Comparison of ENCODE assay signal across 16 mouse cellular contexts in genomic region chr3:106787972-106788371, GRCm38 (mm10). TPM values are rescaled to one million over a fixed set of nuclear protein-coding genes. Genes with fewer than 3 reads are reported as not detected.
DNase-seq lines count a peak whose midpoint lies in the region; ATAC-seq and TF ChIP-seq lines count a peak whose summit lies in the region.
"Had no signal": no experiment of that assay in that cellular context is flagged by ENCODE, and none has a peak within 500 bp of the region (broad histone marks: within the 10 kb centered on the region; RNA-seq: fewer than 3 reads in every experiment).

No protein-coding gene starts in this region.

- no peaks in the 10 kb centered on the region for H3K9me3 ChIP-seq in forebrain, embryonic 12.5 days
- H3K9me3 ChIP-seq: embryonic facial prominence, embryonic 12.5 days; limb, embryonic 10.5 days; midbrain, embryonic 12.5 days had no signal

- no peak overlapping the region for H3K9ac ChIP-seq in forebrain, embryonic 12.5 days
- H3K9ac ChIP-seq: embryonic facial prominence, embryonic 12.5 days; midbrain, embryonic 12.5 days had no signal

- H3K4me3 ChIP-seq in lung, adult 2 months (replicated peaks; ENCODE audit: extremely low read depth, low read depth, low read length) = peak overlapping the region; percentile 16
- no peak overlapping the region for H3K4me3 ChIP-seq in myocyte
- no peak overlapping the region for H3K4me3 ChIP-seq in forebrain, embryonic 12.5 days (replicated peaks)
- H3K4me3 ChIP-seq: embryonic facial prominence, embryonic 12.5 days; limb, embryonic 10.5 days; midbrain, embryonic 12.5 days had no signal

- no peaks in the 10 kb centered on the region for H3K36me3 ChIP-seq in myocyte (ENCODE audit: control insufficient read depth, insufficient read depth)
- H3K36me3 ChIP-seq in forebrain, embryonic 12.5 days (replicated peaks) = no peaks in the 10 kb centered on the region
- H3K36me3 ChIP-seq: embryonic facial prominence, embryonic 12.5 days; limb, embryonic 10.5 days; midbrain, embryonic 12.5 days had no signal

- no peak for TF ChIP-seq CTCF in lung, adult 2 months (IDR thresholded peaks at IDR 0.05; ENCODE audit: insufficient read depth, low read length)

- no peak for DNase-seq in lung, adult 2 months
- DNase-seq in lung, postnatal 14 days = no peak
- peak; percentile 50 to 60 for DNase-seq in CD8-positive naive resting alpha-beta T cell, adult 2 months (ENCODE audit: low read depth in 2 of 2, low spot score in 2 of 2)
- no peak for DNase-seq in right cerebral cortex, postnatal 14 days
- DNase-seq in layer of hippocampus, postnatal 36 days = no peak
- DNase-seq: adrenal gland, adult 8-10 months; cerebellum, adult 2 months; heart, adult 2 months had no signal

- H3K27me3 ChIP-seq in myocyte (ENCODE audit: control insufficient read depth, insufficient read depth, insufficient read length) = no peaks in the 10 kb centered on the region
- H3K27me3 ChIP-seq in forebrain, embryonic 12.5 days = no peaks in the 10 kb centered on the region
- H3K27me3 ChIP-seq: embryonic facial prominence, embryonic 12.5 days; midbrain, embryonic 12.5 days had no signal

- H3K79me2 ChIP-seq in myocyte (ENCODE audit: control insufficient read depth, insufficient read depth) = no peaks in the 10 kb centered on the region

- TF ChIP-seq POLR2A in lung, adult 2 months (IDR thresholded peaks at IDR 0.05; ENCODE audit: borderline replicate concordance, extremely low read depth, low read depth, low read length) = no peak
- no peak for TF ChIP-seq POLR2A in myocyte (IDR thresholded peaks at IDR 0.05; ENCODE audit: insufficient read length, low read depth)

- H3K27ac ChIP-seq in forebrain, embryonic 12.5 days = no peak overlapping the region
- H3K27ac ChIP-seq: embryonic facial prominence, embryonic 12.5 days; heart, adult 2 months; limb, embryonic 10.5 days; midbrain, embryonic 12.5 days had no signal

- peak; percentile 18 to 47 for ATAC-seq in hematopoietic stem cell, adult 5-6 weeks (replicated peaks in 1 of 2; ENCODE audit: insufficient read depth in 1 of 2, low FRiP score in 2 of 2, low TSS enrichment in 1 of 2, low read depth in 1 of 2, poor library complexity in 2 of 2, severe bottlenecking in 2 of 2)
- no peak for ATAC-seq in forebrain, embryonic 12.5 days (ENCODE audit: low FRiP score)
- ATAC-seq: intestine, postnatal 0 days had no signal

- H3K4me1 ChIP-seq in lung, adult 2 months (ENCODE audit: control insufficient read depth, insufficient read depth, low read length) = no peaks in the 10 kb centered on the region
- no peaks in the 10 kb centered on the region for H3K4me1 ChIP-seq in forebrain, embryonic 12.5 days
- H3K4me1 ChIP-seq: embryonic facial prominence, embryonic 12.5 days; limb, embryonic 10.5 days; midbrain, embryonic 12.5 days had no signal

- peak overlapping the region; percentile 20 for H3K4me2 ChIP-seq in myocyte (ENCODE audit: low read depth)
- H3K4me2 ChIP-seq in forebrain, embryonic 12.5 days = no peak overlapping the region
- H3K4me2 ChIP-seq: embryonic facial prominence, embryonic 12.5 days; midbrain, embryonic 12.5 days had no signal

- no peak overlapping the region for H3ac ChIP-seq in myocyte (ENCODE audit: control insufficient read depth, insufficient read length)

TF ChIP-seq in myocyte, 11 proteins besides CTCF, POLR2A, EP300 and RAD21:
- TF ChIP-seq CEBPB (IDR thresholded peaks at IDR 0.05; ENCODE audit: insufficient read depth, poor library complexity, severe bottlenecking) (peak; percentile 52; the same call in 1 of the 2 replicates), POLR2AphosphoS2 (IDR thresholded peaks at IDR 0.05; ENCODE audit: insufficient read length, low read depth) (no peak), USF1 (IDR thresholded peaks at IDR 0.05; ENCODE audit: low read depth) (peak; percentile 17)

RNA-seq across cellular contexts. Expression of gene Cd53, which starts 2.0 kb away (rescaled TPM):
- polyA plus RNA-seq in lung, adult 2 months (2012; rRNA removed) = 15.4 and 29.2 TPM in 2 replicates
- total RNA-seq in hematopoietic stem cell, adult 5-6 weeks (2017) = 263 and 291 TPM in 2 replicates
- 3.4 TPM for polyA plus RNA-seq in myocyte (2012; fragmentation: generic; extraction: Trizol)
- polyA plus RNA-seq in forebrain, embryonic 12.5 days (2016; fragmentation: Nextera tagmentation; extraction: Ambion mirVana) = 2.5 and 2.8 TPM in 2 replicates
- total RNA-seq in layer of hippocampus, postnatal 36 days (2021) = 1 to 10 TPM; 9.1 to 9.4 TPM

RNA-seq across cellular contexts. Expression of gene Olfr266, which starts 38.1 kb away (rescaled TPM):
- not detected in 2 replicates for polyA plus RNA-seq in lung, adult 2 months (2012; rRNA removed)
- not detected in 2 replicates for total RNA-seq in hematopoietic stem cell, adult 5-6 weeks (2017)
- not detected for polyA plus RNA-seq in myocyte (2012; fragmentation: generic; extraction: Trizol)
- polyA plus RNA-seq in forebrain, embryonic 12.5 days (2016; fragmentation: Nextera tagmentation; extraction: Ambion mirVana) = not detected in 2 replicates
- total RNA-seq in layer of hippocampus, postnatal 36 days (2021) = not detected
- total RNA-seq: adrenal gland, adult 8-10 months; heart, adult 2 months; layer of hippocampus, adult 8-10 months had no signal
- polyA plus RNA-seq: cerebellum, adult 2 months; embryonic facial prominence, embryonic 12.5 days; heart, adult 2 months; intestine, postnatal 0 days; limb, embryonic 10.5 days; midbrain, embryonic 12.5 days had no signal

Comparison
In these comparisons a context has a peak if more than half of its experiments do, and no peak if none do; other contexts are left out.
1. DNase-seq: peak in CD8-positive naive resting alpha-beta T cell, adult 2 months (2 of 2); none in lung, adult 2 months (single experiment), lung, postnatal 14 days (single experiment), right cerebral cortex, postnatal 14 days (single experiment) and layer of hippocampus, postnatal 36 days (0 of 2).